28 mouse cellular contexts compared by ENCODE assay signal in genomic region chr1:192295243-192295860, GRCm38 (mm10).
DNase-seq lines count a peak whose midpoint lies in the region; ATAC-seq and TF ChIP-seq lines count a peak whose summit lies in the region.
"Had no signal": no experiment of that assay in that cellular context is flagged by ENCODE, and none has a peak within 500 bp of the region (broad histone marks: within the 10 kb centered on the region; RNA-seq: fewer than 3 reads in every experiment).

No protein-coding gene starts in this region.

- no peak overlapping the region for H3K9ac ChIP-seq in lung, embryonic 14.5 days
- H3K9ac ChIP-seq in lung, postnatal 0 days (replicated peaks; ENCODE audit: low read depth): no peak overlapping the region
- H3K9ac ChIP-seq: hindbrain, embryonic 12.5 days; liver, postnatal 0 days; midbrain, embryonic 13.5 days; neural tube, embryonic 12.5 days had no signal

- WGBS in lung, embryonic 14.5 days: 45% methylated on average over 11 of the region's 11 CpGs
- 60% methylated on average over 11 of the region's 11 CpGs for WGBS in lung, postnatal 0 days

- H3K4me1 ChIP-seq in lung, embryonic 14.5 days (ENCODE audit: insufficient read depth): peaks cover 10% of the 10 kb centered on the region
- peaks cover 4% of the 10 kb centered on the region; the same call in 1 of the 2 replicates for H3K4me1 ChIP-seq in lung, postnatal 0 days (ENCODE audit: insufficient read depth, low read depth, low read length)
- H3K4me1 ChIP-seq: embryonic facial prominence, embryonic 10.5 days; forebrain, embryonic 10.5 days; hindbrain, embryonic 12.5 days; megakaryocyte, embryonic 14.5 days; midbrain, embryonic 13.5 days; neural tube, embryonic 12.5 days had no signal

- no peak for TF ChIP-seq CTCF in lung, embryonic 14.5 days (IDR thresholded peaks at IDR 0.05; ENCODE audit: low read depth)
- no peak for TF ChIP-seq CTCF in lung, postnatal 0 days (IDR thresholded peaks at IDR 0.05)

- DNase-seq in lung, embryonic 14.5 days: peak; percentile 77
- DNase-seq in lung, postnatal 0 days (ENCODE audit: low spot score): no peak
- peak; percentile 44 to 62 for DNase-seq in cerebellum, adult 18-20 months
- peak; percentile 78 for DNase-seq in cerebellum, adult 9-11 months
- peak; percentile 67 for DNase-seq in telencephalon, adult 2 months (ENCODE audit: low read depth, low spot score)
- no peak for DNase-seq in spleen, postnatal 4 days (ENCODE audit: low spot score in 2 of 2)
- DNase-seq: adrenal gland, postnatal 10 days; kidney, adult 18-20 months; kidney, postnatal 4 days; layer of hippocampus, adult 9-11 months; liver, postnatal 0 days; lung, postnatal 36 days; retina, postnatal 1 day; right cerebral cortex, postnatal 25 days; spleen, adult 18-20 months; thymus, adult 18-20 months; thymus, postnatal 36 days had no signal

- no peak for TF ChIP-seq EP300 in lung, postnatal 0 days (IDR thresholded peaks at IDR 0.05)

- H3K36me3 ChIP-seq in lung, embryonic 14.5 days (ENCODE audit: insufficient read depth): no peaks in the 10 kb centered on the region
- no peaks in the 10 kb centered on the region for H3K36me3 ChIP-seq in lung, postnatal 0 days (ENCODE audit: insufficient read depth, low read length)
- H3K36me3 ChIP-seq: embryonic facial prominence, embryonic 10.5 days; forebrain, embryonic 10.5 days; hindbrain, embryonic 12.5 days; midbrain, embryonic 13.5 days; neural tube, embryonic 12.5 days had no signal

- H3K4me3 ChIP-seq in lung, embryonic 14.5 days (ENCODE audit: low read depth, low read length): no peak overlapping the region
- H3K4me3 ChIP-seq in lung, postnatal 0 days (ENCODE audit: low read depth, low read length): no peak overlapping the region
- H3K4me3 ChIP-seq: embryonic facial prominence, embryonic 10.5 days; forebrain, embryonic 10.5 days; hindbrain, embryonic 12.5 days; megakaryocyte, embryonic 14.5 days; midbrain, embryonic 13.5 days; neural tube, embryonic 12.5 days had no signal

- no peak overlapping the region for H3K27ac ChIP-seq in lung, embryonic 14.5 days (ENCODE audit: low read depth)
- H3K27ac ChIP-seq in lung, postnatal 0 days (ENCODE audit: low read length): no peak overlapping the region
- H3K27ac ChIP-seq: embryonic facial prominence, embryonic 10.5 days; forebrain, embryonic 10.5 days; hindbrain, embryonic 12.5 days; midbrain, embryonic 13.5 days; neural tube, embryonic 12.5 days had no signal

- H3K27me3 ChIP-seq in lung, embryonic 14.5 days (ENCODE audit: insufficient read depth, low read length): no peaks in the 10 kb centered on the region
- H3K27me3 ChIP-seq in lung, postnatal 0 days (replicated peaks; ENCODE audit: insufficient read depth, low read length): no peaks in the 10 kb centered on the region
- H3K27me3 ChIP-seq: hindbrain, embryonic 12.5 days; midbrain, embryonic 13.5 days; neural tube, embryonic 12.5 days had no signal

- no peaks in the 10 kb centered on the region for H3K9me3 ChIP-seq in lung, embryonic 14.5 days (ENCODE audit: low read depth, low read length)
- no peaks in the 10 kb centered on the region for H3K9me3 ChIP-seq in lung, postnatal 0 days (ENCODE audit: low read length)
- H3K9me3 ChIP-seq: embryonic facial prominence, embryonic 10.5 days; forebrain, embryonic 10.5 days; hindbrain, embryonic 12.5 days; megakaryocyte, embryonic 14.5 days; midbrain, embryonic 13.5 days; neural tube, embryonic 12.5 days had no signal

- ATAC-seq in lung, embryonic 14.5 days (ENCODE audit: insufficient read depth): peak; percentile 69; the same call in 1 of the 2 replicates
- no peak for ATAC-seq in lung, postnatal 0 days
- no peak for ATAC-seq in CD4-positive, CD25-positive, alpha-beta regulatory T cell, adult 4 months
- ATAC-seq: activated CD4-positive, CD25-positive, alpha-beta regulatory T cell, adult 4 months; forebrain, embryonic 16.5 days; inflammation-experienced regulatory T-cells, adult 6 months; liver, postnatal 0 days; midbrain, embryonic 13.5 days had no signal

- no peak overlapping the region for H3K4me2 ChIP-seq in lung, embryonic 14.5 days
- no peak overlapping the region for H3K4me2 ChIP-seq in lung, postnatal 0 days (replicated peaks; ENCODE audit: low read depth, low read length)
- H3K4me2 ChIP-seq: hindbrain, embryonic 12.5 days; liver, embryonic 11.5 days; midbrain, embryonic 13.5 days; neural tube, embryonic 12.5 days had no signal

Comparison
In these comparisons a context has a peak if more than half of its experiments do, and no peak if none do; other contexts are left out.
1. DNase-seq: peak in lung, embryonic 14.5 days (single experiment), cerebellum, adult 18-20 months (2 of 2), cerebellum, adult 9-11 months (single experiment) and telencephalon, adult 2 months (single experiment); none in lung, postnatal 0 days (single experiment) and spleen, postnatal 4 days (0 of 2).